Mouse (Mus musculus) liver, postnatal 0 days (tissue): ENCODE data around the gene Iqca.

Source experiments
- CTCF ChIP-seq: sonication (generic); IDR thresholded peaks from 2 replicates; pipeline ENCODE4 v1.5.1; 2016; ENCODE audit warnings: antibody characterized with exemption, low read depth
- EP300 ChIP-seq: IDR thresholded peaks from 2 replicates; pipeline ENCODE4 v1.6.1; 2016; ENCODE audit warnings: antibody characterized with exemption, low read depth, mild to moderate bottlenecking

GRCm38 (mm10) chr1:90028305-90028704 is 124.9 kb downstream of the Iqca start:
- no peak for TF ChIP-seq CTCF
- no peak for TF ChIP-seq EP300
